Mouse (Mus musculus) forebrain, embryonic 11.5 days (tissue): ENCODE data around the gene Cxcl17. TPM values are rescaled to one million over a fixed set of nuclear protein-coding genes. Genes with fewer than 3 reads are reported as not detected.
"Not testable (repeated sequence)": the region's sequence is repeated elsewhere in the genome, so short reads cannot be mapped to it uniquely, and the experiment has no call there.

Experiments
- ATAC-seq: fragments of 200-750 bp; cut with Nextera tagmentation; replicated peaks from 2 replicates; pipeline ENCODE4 v1.8.0; 2017; ENCODE audit warnings: moderate TSS enrichment; ENCODE audit not compliant: low FRiP score
- DNase-seq: peaks from one replicate; pipeline ENCODE4 v3.0.0-alpha.2; 2017; ENCODE audit warnings: low spot score
- H3K27ac ChIP-seq: fragments of 300-500 bp; sonication (generic); 2 replicates; pipeline ENCODE4 v1.5.1; 2014; ENCODE audit warnings: low read depth, low read length
- H3K27me3 ChIP-seq: fragments of 300-500 bp; sonication (generic); 2 replicates; pipeline ENCODE4 v1.6.1; 2014; ENCODE audit warnings: mild to moderate bottlenecking, low read length, mixed read lengths; ENCODE audit not compliant: control insufficient read depth, insufficient read depth
- H3K36me3 ChIP-seq: fragments of 300-500 bp; sonication (generic); 2 replicates; pipeline ENCODE4 v1.6.1; 2014; ENCODE audit warnings: mild to moderate bottlenecking, low read length, moderate library complexity, mixed read lengths; ENCODE audit not compliant: control insufficient read depth, insufficient read depth
- H3K4me1 ChIP-seq: fragments of 300-500 bp; sonication (generic); replicated peaks from 2 replicates; pipeline ENCODE4 v1.6.1; 2014; ENCODE audit warnings: low read length, mixed read lengths; ENCODE audit not compliant: control insufficient read depth, insufficient read depth
- H3K4me2 ChIP-seq: fragments of 300-500 bp; sonication (generic); 2 replicates; pipeline ENCODE4 v1.6.1; 2014; ENCODE audit warnings: low read depth, mild to moderate bottlenecking, low read length, moderate library complexity, mixed read lengths; ENCODE audit not compliant: severe bottlenecking
- H3K4me3 ChIP-seq: fragments of 300-500 bp; sonication (generic); 2 replicates; pipeline ENCODE4 v1.5.1; 2014; ENCODE audit warnings: low read depth, low read length
- H3K9ac ChIP-seq: fragments of 300-500 bp; sonication (generic); 2 replicates; pipeline ENCODE4 v1.6.1; 2014; ENCODE audit warnings: low read length
- H3K9me3 ChIP-seq: fragments of 300-500 bp; sonication (generic); 2 replicates; pipeline ENCODE4 v1.6.1; 2016; ENCODE audit warnings: low read length, mixed read lengths; ENCODE audit not compliant: control insufficient read depth
- WGBS: fragments of 180-500 bp; shearing (Covaris S2); extraction: QIAGEN DNeasy Blood & Tissue Kit; methylation state at CpG from one replicate; pipeline ENCODE4 v1.1.7; 2014; 5-methylcytosine and 5-hydroxymethylcytosine counted together
- polyA plus RNA-seq: library from polyadenylated mRNA; unstranded; fragments of >200 nt; fragmentation: Nextera tagmentation; extraction: Ambion mirVana; gene quantifications from 2 replicates; pipeline ENCODE4 v1.2.1, GENCODE M21; 2014

Gene Cxcl17
- 0.69 TPM in 1 of 2 replicates, not detected in the other for polyA plus RNA-seq

DNA sequence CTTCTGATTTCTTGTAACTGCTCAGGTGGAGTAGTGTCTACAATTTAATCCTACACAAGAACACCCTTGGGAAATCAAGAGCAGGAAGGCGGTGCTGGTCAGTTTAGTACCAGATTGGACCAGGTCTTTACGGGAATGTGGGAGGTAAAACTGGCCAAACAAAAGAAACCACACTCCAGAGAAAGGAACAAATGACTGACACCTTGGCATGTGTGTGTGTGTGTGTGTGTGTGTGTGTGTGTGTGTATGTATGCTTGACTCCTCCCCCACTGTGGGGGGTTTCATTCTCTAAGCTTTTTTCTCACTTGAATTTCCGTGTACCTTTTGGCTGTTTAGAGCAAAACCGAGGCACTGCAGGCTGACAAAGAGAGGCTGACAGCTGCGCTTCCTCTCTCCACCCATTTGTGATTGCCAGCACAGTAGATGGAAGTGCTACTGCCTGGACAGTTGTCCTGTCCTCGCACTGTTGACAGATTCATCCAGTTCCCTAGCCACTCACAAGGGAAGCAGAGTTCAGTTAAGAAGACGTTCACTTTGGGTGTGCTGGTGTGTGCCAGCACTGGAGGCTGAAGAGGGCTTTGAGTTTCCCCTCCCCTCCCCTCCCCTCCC, at the start of gene Cxcl17:
Gene Cxcl17 (minus strand): TSS at position 54 of the 609 bp plus-strand sequence.
- ATAC-seq: no peak
- no peak for DNase-seq
- no peaks in the 10 kb centered on the region for H3K27me3 ChIP-seq
- WGBS: 55% methylated on average over 7 of the region's 7 CpGs
- H3K9ac ChIP-seq: no peak within 1 kb of the TSS
- H3K4me3 ChIP-seq: no peak within 1 kb of the TSS
- H3K4me1 ChIP-seq: no peaks in the 10 kb centered on the region
- H3K36me3 ChIP-seq: no peaks in the 10 kb centered on the region
- no peaks in the 10 kb centered on the region for H3K9me3 ChIP-seq
- H3K27ac ChIP-seq: no peak within 1 kb of the TSS
- no peak within 1 kb of the TSS for H3K4me2 ChIP-seq

DNA sequence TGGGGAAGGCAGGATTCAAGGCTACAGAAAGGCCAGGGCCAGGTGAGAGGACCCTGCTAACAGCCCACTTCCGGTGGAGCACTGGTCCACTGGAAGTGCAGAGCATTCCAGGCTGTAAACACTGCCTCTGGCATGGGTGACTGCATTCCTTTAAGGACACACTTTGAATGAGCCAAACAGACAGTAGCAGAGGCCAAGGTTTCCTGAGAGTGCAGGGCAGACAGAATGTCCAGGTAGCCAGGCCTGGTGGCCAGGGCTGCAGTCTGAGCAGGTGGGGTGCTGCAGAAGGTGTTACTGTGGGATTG, 49.3 kb upstream of the Cxcl17 start:
- not testable (repeated sequence) for H3K4me3 ChIP-seq, H3K9me3 ChIP-seq, H3K4me2 ChIP-seq, ATAC-seq, H3K36me3 ChIP-seq, H3K9ac ChIP-seq, H3K27ac ChIP-seq, H3K27me3 ChIP-seq, DNase-seq, H3K4me1 ChIP-seq
- no CpG with 5 or more reads among the region's 1 CpGs for WGBS

DNA sequence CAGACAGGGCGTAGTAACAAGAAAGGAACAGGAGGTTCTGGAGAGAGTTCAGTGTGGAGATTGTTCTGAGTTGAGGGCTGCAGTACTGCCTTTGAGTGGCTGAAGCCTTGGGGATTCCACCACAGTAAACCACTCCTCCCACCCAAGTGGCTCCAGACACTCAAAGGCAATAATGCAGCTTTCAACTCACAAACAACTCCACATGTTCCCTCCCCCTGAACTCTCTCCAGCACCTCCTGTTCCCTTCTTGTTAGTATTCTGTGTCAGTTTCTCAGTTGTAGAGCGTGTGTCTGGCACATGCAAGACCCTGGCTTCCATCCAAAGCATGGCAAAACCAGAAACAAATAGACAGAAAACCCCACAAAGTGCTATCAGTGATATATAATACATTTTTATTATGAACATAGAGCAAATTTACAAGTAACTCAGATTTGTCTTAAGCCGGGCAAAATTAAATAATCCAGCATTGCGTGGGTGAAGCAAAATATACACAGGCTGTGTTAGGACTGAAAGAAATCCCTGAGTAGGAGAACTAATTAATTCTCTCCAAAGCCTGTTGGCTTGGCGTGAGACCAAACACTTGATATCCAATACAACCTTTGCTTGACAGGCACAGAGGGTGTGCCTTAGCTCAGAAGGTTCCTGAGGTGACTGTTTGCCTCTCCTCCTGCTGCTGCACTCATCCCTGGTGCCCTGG, 48.8 kb upstream of the Cxcl17 start:
- H3K9ac ChIP-seq, H3K4me1 ChIP-seq, ATAC-seq, H3K27me3 ChIP-seq, H3K4me3 ChIP-seq, H3K4me2 ChIP-seq, H3K36me3 ChIP-seq, H3K9me3 ChIP-seq, H3K27ac ChIP-seq, DNase-seq: not testable (repeated sequence)
- WGBS: 74% methylated on average over 4 of the region's 5 CpGs

DNA sequence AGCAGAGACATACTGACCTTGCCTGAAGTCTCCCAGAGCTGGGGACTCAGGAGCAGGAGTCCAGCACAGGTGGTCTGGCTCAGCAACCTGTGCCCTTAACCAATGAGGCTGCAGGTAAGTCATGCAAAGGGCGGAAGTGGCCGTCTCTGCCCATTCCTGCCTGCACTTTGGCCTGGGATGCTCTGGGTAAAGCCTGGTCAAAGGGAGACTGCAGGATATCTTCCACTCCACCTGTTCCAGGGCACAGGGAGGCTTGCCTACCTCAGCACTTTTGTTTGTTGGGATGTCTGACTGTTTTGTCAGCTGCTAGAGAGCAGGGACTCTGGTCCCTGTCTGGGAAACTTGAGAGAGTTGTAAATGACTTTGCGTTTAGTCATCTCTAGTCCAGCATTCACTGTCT, 39.4 kb upstream of the Cxcl17 start:
- Histone ChIP-seq H3K36me3 (no peaks in the 10 kb centered on the region), H3K4me3 (no peak overlapping the region), H3K27me3 (no peaks in the 10 kb centered on the region), H3K4me2 (no peak overlapping the region), H3K9ac (no peak overlapping the region), H3K4me1 (no peaks in the 10 kb centered on the region), H3K27ac (no peak overlapping the region), H3K9me3 (no peaks in the 10 kb centered on the region)
- DNase-seq (no peak), ATAC-seq (no peak)
- 77% methylated on average over 3 of the region's 3 CpGs for WGBS

DNA sequence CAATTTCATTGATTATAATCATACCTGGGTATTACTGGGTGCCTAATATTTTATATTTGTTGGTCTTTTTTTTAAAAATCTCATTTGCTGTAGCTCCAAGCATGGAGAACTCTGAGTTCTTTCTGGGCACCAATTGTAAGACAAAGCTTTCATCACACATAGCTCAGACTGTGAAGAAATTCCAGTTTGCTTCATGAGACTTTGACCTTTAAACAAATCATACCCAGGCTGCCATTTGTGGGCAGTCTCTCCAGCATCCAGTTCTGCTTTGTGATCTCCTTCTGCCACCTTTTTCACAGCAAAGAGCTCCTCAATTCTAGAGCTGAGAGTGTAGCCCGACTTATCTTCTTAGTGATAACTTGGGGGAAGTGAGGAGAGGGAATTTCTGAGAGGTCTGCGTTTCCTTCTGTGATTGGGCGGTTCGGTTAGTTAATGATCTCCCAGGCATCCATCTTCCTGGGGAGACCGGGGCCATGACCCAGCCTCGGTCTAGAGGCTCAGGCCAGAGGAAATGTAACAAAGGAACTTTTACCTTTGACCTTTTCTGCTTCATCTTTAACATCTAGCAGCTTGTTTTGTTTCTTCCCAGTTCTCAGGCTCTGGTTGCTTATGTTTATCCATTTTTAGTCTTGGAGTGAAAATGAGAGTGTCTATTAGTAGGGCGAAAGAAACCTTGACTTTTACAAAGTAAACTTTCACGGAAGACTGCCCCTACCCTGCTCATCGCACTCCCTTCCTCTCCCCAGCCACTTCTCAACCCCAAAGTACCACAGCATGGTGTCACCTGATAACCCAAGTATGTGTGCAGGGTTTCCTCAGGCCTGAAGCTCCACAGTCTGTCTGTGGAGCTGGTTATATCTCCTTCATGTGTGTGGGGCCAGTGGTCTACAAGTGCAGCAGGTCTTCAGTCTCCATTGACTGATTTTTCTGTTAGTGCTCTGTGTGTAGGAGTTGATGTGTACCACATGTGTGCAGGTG, 37.5 kb upstream of the Cxcl17 start:
- H3K4me2 ChIP-seq: no peak overlapping the region
- H3K9me3 ChIP-seq: no peaks in the 10 kb centered on the region
- H3K27ac ChIP-seq: no peak overlapping the region
- no peaks in the 10 kb centered on the region for H3K36me3 ChIP-seq
- WGBS: 73% methylated on average over 9 of the region's 9 CpGs
- no peak for DNase-seq
- no peak overlapping the region for H3K4me3 ChIP-seq
- ATAC-seq: no peak
- no peaks in the 10 kb centered on the region for H3K27me3 ChIP-seq
- no peaks in the 10 kb centered on the region for H3K4me1 ChIP-seq
- H3K9ac ChIP-seq: no peak overlapping the region

DNA sequence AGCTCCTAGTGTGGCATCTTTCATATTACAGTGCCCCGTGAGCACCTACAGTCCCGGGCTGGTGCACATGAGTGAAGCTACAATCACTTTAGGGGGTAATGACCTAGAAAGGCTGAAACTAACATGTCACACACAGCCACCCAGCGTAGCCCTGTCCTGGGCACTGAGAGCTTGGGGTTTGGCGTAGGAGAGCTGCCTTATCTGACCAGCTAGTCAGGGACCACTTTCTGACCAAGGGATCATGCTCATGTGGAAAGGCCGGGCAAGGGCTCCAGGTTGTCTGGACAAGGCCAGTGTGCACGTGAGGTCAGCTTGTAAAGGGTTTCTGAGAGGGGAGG, 28.1 kb upstream of the Cxcl17 start:
- no peak for ATAC-seq
- no peaks in the 10 kb centered on the region for H3K36me3 ChIP-seq
- H3K9ac ChIP-seq: no peak overlapping the region
- no peak overlapping the region for H3K27ac ChIP-seq
- no peaks in the 10 kb centered on the region for H3K4me1 ChIP-seq
- H3K27me3 ChIP-seq: no peaks in the 10 kb centered on the region
- H3K4me3 ChIP-seq: no peak overlapping the region
- H3K9me3 ChIP-seq: no peaks in the 10 kb centered on the region
- H3K4me2 ChIP-seq: no peak overlapping the region
- WGBS: 85% methylated on average over 6 of the region's 6 CpGs
- no peak for DNase-seq

DNA sequence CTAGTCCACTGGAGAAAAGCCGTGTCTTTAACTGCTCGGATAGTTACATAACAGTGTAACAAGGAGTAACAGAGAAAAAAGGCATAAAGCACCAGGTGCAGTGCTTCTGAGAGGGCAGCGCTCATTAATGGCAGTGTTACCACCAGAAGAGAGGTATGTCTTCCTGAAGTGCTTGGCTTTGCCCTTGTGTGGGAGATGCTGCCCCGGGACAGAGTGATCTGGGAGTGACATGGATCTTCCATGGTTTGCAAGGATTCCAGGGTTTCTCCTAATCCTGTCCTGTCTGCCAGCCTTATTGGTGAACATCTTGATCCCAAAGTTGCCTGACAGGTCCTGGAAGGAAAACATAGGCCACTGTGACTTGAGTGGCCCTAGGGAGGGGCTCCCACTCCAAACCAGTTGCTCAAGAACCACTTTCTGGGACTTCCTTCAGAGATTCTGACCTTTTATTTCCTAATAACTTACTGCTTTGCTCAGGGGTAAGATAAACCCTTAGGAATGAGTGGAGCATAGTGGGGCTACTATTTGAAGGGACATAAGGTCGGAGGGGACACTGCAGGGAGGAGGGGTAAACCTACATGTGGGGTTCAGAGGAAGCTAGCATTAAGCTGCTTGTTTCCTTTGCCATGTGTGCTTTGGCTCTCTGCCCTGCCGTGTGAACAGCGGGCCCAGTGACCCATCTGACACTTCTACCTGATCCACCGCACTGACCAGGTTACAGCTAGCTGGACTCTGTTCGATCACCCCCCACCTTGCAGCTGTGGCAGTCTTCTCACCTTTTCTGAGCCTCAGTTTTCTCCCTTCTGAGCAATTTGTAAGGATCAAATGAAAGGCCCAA, 27.5 kb upstream of the Cxcl17 start:
- Histone ChIP-seq H3K4me2 (no peak overlapping the region), H3K9me3 (no peaks in the 10 kb centered on the region), H3K36me3 (no peaks in the 10 kb centered on the region), H3K27ac (no peak overlapping the region), H3K9ac (no peak overlapping the region), H3K4me1 (no peaks in the 10 kb centered on the region), H3K4me3 (no peak overlapping the region), H3K27me3 (no peaks in the 10 kb centered on the region)
- WGBS: 92% methylated on average over 9 of the region's 9 CpGs
- ATAC-seq (no peak), DNase-seq (no peak)

DNA sequence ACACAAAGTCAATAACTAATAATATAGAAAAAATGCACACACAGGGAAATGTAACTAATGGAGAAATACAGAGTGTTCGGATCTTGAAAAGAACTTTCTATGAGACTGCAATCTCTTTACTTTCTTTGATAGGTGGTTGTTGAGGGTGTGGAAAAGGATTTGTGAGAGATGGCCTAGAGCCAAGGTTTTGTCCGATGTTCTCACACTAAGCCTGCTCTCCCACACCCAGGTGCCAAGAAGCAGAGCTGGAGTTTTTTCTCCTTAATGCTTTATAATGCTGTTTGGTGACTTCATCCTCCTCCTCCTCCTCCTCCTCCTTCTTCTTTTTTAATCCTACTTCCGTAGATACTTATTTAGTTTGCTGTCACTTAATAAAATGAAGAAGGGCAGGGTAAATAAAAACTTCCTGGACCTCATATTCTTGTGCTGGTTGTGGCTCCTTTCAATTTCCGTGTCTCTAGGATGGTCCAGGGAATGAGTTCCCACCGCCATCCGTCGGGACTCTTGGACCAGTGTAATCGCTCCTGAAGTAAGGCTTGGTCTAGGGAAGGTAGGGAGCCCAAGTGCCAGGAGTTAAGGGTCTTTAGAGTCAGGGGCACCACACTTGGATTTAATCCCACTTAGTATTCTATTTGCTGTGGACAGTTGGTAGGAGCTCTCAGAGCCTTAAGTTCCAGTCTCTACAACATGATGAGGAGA, 26.6 kb upstream of the Cxcl17 start:
- ATAC-seq: no peak

More for the DNA sequence above, 26.6 kb upstream of the Cxcl17 start:
- no peaks in the 10 kb centered on the region for H3K27me3 ChIP-seq
- H3K36me3 ChIP-seq: no peaks in the 10 kb centered on the region
- H3K4me1 ChIP-seq: no peaks in the 10 kb centered on the region
- no peak for DNase-seq
- 91% methylated on average over 8 of the region's 8 CpGs for WGBS
- no peak overlapping the region for H3K27ac ChIP-seq
- H3K9me3 ChIP-seq: no peaks in the 10 kb centered on the region
- H3K4me2 ChIP-seq: no peak overlapping the region
- H3K9ac ChIP-seq: no peak overlapping the region
- no peak overlapping the region for H3K4me3 ChIP-seq
